Mouse (Mus musculus): ENCODE measurements around the gene Gys2.

DNA sequence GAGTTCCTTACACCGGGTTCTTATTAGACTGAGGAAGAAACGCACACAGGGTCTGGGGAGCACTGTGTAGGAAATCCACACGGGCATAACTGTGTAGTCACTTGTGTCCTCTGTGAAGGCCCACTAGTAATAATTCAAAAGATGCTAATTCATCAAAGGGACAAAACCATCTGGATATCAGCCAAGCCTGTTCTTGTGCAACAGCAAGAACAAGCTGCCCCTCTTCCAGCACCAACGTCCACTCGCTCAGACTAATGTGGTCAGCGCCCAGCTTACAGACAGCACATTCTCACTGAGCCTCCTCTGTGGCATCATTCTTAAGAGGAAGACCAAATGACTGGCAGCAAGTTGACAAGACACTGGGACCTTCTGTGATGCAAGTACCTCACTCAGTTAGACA lies 92.9 kb downstream of the Gys2 start:
- TF ChIP-seq CTCF (IDR thresholded peaks at IDR 0.05; ENCODE audit: low read depth) (no peak), EP300 (IDR thresholded peaks at IDR 0.05; ENCODE audit: low read depth) (no peak)
